Mouse (Mus musculus): ENCODE measurements around the gene Slc24a1. TPM values are rescaled to one million over a fixed set of nuclear protein-coding genes. Genes with fewer than 3 reads are reported as not detected.
"Not testable (repeated sequence)": the region's sequence is repeated elsewhere in the genome, so short reads cannot be mapped to it uniquely, and the experiment has no call there.

Slc24a1 gene
- not detected in 2 replicates for polyA plus RNA-seq (2012; rRNA removed)

- Histone ChIP-seq H3K4me3 (ENCODE audit: insufficient read depth, low read depth, low read length) (no peak within 1 kb of the TSS), H3K36me3 (ENCODE audit: control insufficient read depth, insufficient read depth, low read length) (no peaks in the 10 kb centered on the region), H3K27ac (ENCODE audit: insufficient read depth, low read depth, low read length) (no peak within 1 kb of the TSS), H3K4me1 (ENCODE audit: control insufficient read depth, insufficient read depth, low read length) (no peaks in the 10 kb centered on the region), H3K27me3 (replicated peaks; ENCODE audit: control insufficient read depth, insufficient read depth, low read length) (no peaks in the 10 kb centered on the region)
- no peak for DNase-seq
- TF ChIP-seq POLR2A (IDR thresholded peaks at IDR 0.05; ENCODE audit: low read depth, low read length) (no peak), CTCF (conservative IDR thresholded peaks at IDR 0.05; ENCODE audit: insufficient read depth, insufficient read length, low read depth, low read length) (no peak)
- 46% methylated on average over 11 of the region's 11 CpGs for WGBS
These were observed at the start of gene Slc24a1 for GRCm38 (mm10) chr9:64951161-64951657. Gene Slc24a1 (minus strand): TSS chr9:64951607.

DNA sequence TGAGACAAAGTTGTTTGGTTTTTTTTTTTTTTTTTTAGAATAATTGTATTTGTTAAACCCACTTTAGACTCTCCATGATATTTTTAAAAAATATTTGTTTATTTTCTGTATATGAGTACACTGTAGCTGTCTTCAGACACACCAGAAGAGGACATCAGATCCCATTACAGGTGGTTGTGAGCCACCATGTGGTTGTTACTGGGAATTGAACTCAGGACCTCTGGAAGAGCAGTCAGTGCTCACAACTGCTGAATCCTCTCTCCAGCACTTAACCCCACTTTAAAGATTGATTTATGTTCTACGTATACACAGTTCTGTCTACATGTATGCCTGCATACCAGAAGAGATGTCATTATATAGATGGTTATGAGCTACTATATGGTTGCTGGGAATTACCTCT lies 44.1 kb upstream of the Slc24a1 start:
- not testable (repeated sequence) for H3K36me3 ChIP-seq (ENCODE audit: control insufficient read depth, insufficient read depth, low read length); H3K4me1 ChIP-seq (ENCODE audit: control insufficient read depth, insufficient read depth, low read length)

GRCm38 (mm10) chr9:64990291-64990690 lies 38.9 kb upstream of the Slc24a1 start:
- Histone ChIP-seq H3K36me3 (ENCODE audit: control insufficient read depth, insufficient read depth, low read length) (peaks cover 15% of the 10 kb centered on the region), H3K4me3 (ENCODE audit: insufficient read depth, low read depth, low read length) (no peak overlapping the region), H3K27me3 (replicated peaks; ENCODE audit: control insufficient read depth, insufficient read depth, low read length) (no peaks in the 10 kb centered on the region), H3K27ac (ENCODE audit: insufficient read depth, low read depth, low read length) (no peak overlapping the region), H3K4me1 (ENCODE audit: control insufficient read depth, insufficient read depth, low read length) (no peaks in the 10 kb centered on the region)
- TF ChIP-seq POLR2A (IDR thresholded peaks at IDR 0.05; ENCODE audit: low read depth, low read length) (no peak), CTCF (conservative IDR thresholded peaks at IDR 0.05; ENCODE audit: insufficient read depth, insufficient read length, low read depth, low read length) (no peak)
- WGBS: 94% methylated on average over 7 of the region's 7 CpGs
- no peak for DNase-seq

More for the DNA sequence above, 44.1 kb upstream of the Slc24a1 start:
- not testable (repeated sequence) for DNase-seq; H3K27ac ChIP-seq (ENCODE audit: insufficient read depth, low read depth, low read length); H3K4me3 ChIP-seq (ENCODE audit: insufficient read depth, low read depth, low read length); H3K27me3 ChIP-seq (replicated peaks; ENCODE audit: control insufficient read depth, insufficient read depth, low read length)
- 86% methylated on average over 1 of the region's 1 CpGs for WGBS

DNA sequence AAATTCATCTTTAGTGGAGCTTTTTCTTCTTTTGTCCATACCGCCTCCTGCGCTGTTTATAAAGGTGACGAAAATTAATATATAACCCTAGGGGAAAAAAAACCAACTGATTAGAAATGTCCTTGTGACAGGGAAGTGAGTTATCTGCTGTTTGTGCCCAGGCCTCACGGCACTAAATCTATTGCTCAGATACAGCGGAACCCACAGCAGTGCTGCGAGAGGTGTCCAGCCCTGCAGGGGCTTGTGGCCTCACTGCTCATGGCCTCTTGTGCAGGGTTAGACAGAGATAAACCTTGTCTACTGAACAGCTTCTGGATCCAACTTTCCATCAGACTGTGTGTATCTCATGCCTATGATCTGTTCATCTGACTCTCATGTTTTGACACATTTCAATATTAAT lies 37.0 kb upstream of the Slc24a1 start:
- no peak overlapping the region for H3K4me3 ChIP-seq (ENCODE audit: insufficient read depth, low read depth, low read length)
- no peaks in the 10 kb centered on the region for H3K4me1 ChIP-seq (ENCODE audit: control insufficient read depth, insufficient read depth, low read length)
- no peak overlapping the region for H3K27ac ChIP-seq (ENCODE audit: insufficient read depth, low read depth, low read length)
- no peak for DNase-seq
- no peaks in the 10 kb centered on the region for H3K27me3 ChIP-seq (replicated peaks; ENCODE audit: control insufficient read depth, insufficient read depth, low read length)
- WGBS: 84% methylated on average over 6 of the region's 6 CpGs
- H3K36me3 ChIP-seq (ENCODE audit: control insufficient read depth, insufficient read depth, low read length): peaks cover 15% of the 10 kb centered on the region
- TF ChIP-seq POLR2A (IDR thresholded peaks at IDR 0.05; ENCODE audit: low read depth, low read length): no peak
- no peak for TF ChIP-seq CTCF (conservative IDR thresholded peaks at IDR 0.05; ENCODE audit: insufficient read depth, insufficient read length, low read depth, low read length)

DNA sequence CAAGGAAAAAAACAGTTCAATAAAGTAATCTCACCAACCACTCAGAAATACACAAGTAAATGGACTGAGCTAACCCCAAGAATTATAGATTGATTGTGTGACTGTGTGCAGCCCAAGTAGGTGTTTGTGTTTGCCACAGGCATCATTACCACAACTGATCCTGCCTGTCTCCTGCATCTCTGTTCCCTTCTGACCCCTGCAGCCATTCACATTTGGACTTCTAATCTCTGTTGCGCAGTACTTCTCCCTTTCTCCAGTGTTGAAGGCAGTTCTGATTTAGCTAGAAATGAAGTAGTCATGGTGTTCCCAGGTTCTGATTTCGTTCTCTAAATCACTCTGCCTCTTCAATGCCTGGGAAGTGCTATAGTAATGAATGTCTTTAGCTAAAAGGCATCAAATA lies 36.2 kb upstream of the Slc24a1 start:
- H3K27ac ChIP-seq (ENCODE audit: insufficient read depth, low read depth, low read length): no peak overlapping the region
- 89% methylated on average over 2 of the region's 2 CpGs for WGBS
- no peak for TF ChIP-seq CTCF (conservative IDR thresholded peaks at IDR 0.05; ENCODE audit: insufficient read depth, insufficient read length, low read depth, low read length)
- TF ChIP-seq POLR2A (IDR thresholded peaks at IDR 0.05; ENCODE audit: low read depth, low read length): no peak
- H3K4me1 ChIP-seq (ENCODE audit: control insufficient read depth, insufficient read depth, low read length): no peaks in the 10 kb centered on the region
- H3K4me3 ChIP-seq (ENCODE audit: insufficient read depth, low read depth, low read length): no peak overlapping the region
- no peak for DNase-seq
- H3K36me3 ChIP-seq (ENCODE audit: control insufficient read depth, insufficient read depth, low read length): peaks cover 15% of the 10 kb centered on the region
- H3K27me3 ChIP-seq (replicated peaks; ENCODE audit: control insufficient read depth, insufficient read depth, low read length): no peaks in the 10 kb centered on the region

GRCm38 (mm10) chr9:64985807-64986206 lies 34.4 kb upstream of the Slc24a1 start:
- H3K36me3 ChIP-seq (ENCODE audit: control insufficient read depth, insufficient read depth, low read length): peaks cover 8% of the 10 kb centered on the region
- TF ChIP-seq POLR2A (IDR thresholded peaks at IDR 0.05; ENCODE audit: low read depth, low read length) (no peak), CTCF (conservative IDR thresholded peaks at IDR 0.05; ENCODE audit: insufficient read depth, insufficient read length, low read depth, low read length) (no peak)
- H3K27me3 ChIP-seq (replicated peaks; ENCODE audit: control insufficient read depth, insufficient read depth, low read length): no peaks in the 10 kb centered on the region
- no peak overlapping the region for H3K4me3 ChIP-seq (ENCODE audit: insufficient read depth, low read depth, low read length)
- H3K4me1 ChIP-seq (ENCODE audit: control insufficient read depth, insufficient read depth, low read length): no peaks in the 10 kb centered on the region
- no peak overlapping the region for H3K27ac ChIP-seq (ENCODE audit: insufficient read depth, low read depth, low read length)
- no peak for DNase-seq
- 90% methylated on average over 9 of the region's 9 CpGs for WGBS

GRCm38 (mm10) chr9:64985037-64985794 lies 33.8 kb upstream of the Slc24a1 start:
- TF ChIP-seq POLR2A (IDR thresholded peaks at IDR 0.05; ENCODE audit: low read depth, low read length) (no peak), CTCF (conservative IDR thresholded peaks at IDR 0.05; ENCODE audit: insufficient read depth, insufficient read length, low read depth, low read length) (no peak)
- Histone ChIP-seq H3K27me3 (replicated peaks; ENCODE audit: control insufficient read depth, insufficient read depth, low read length) (no peaks in the 10 kb centered on the region), H3K36me3 (ENCODE audit: control insufficient read depth, insufficient read depth, low read length) (peaks cover 6% of the 10 kb centered on the region), H3K27ac (ENCODE audit: insufficient read depth, low read depth, low read length) (no peak overlapping the region), H3K4me3 (ENCODE audit: insufficient read depth, low read depth, low read length) (no peak overlapping the region), H3K4me1 (ENCODE audit: control insufficient read depth, insufficient read depth, low read length) (no peaks in the 10 kb centered on the region)
- WGBS: 81% methylated on average over 8 of the region's 8 CpGs
- no peak for DNase-seq
